Mouse (Mus musculus) G1E (cell line): ENCODE data around the gene Dnajc1. TPM values are rescaled to one million over a fixed set of nuclear protein-coding genes. Genes with fewer than 3 reads are reported as not detected.

Experiments
- ATAC-seq: 2 replicates; pipeline ENCODE4 v1.8.0; 2016; ENCODE audit warnings: mild to moderate bottlenecking; ENCODE audit not compliant: insufficient number of reproducible peaks, poor library complexity, low FRiP score, severe bottlenecking; ENCODE audit errors: extremely low read depth
- DNase-seq: peaks from one replicate; pipeline ENCODE4 v3.0.0; 2012; ENCODE audit warnings: low spot score
- H3K27me3 ChIP-seq: 2 replicates; pipeline ENCODE4 v1.6.1; 2012; ENCODE audit warnings: mild to moderate bottlenecking, low read length, inconsistent platforms; ENCODE audit not compliant: insufficient read depth
- H3K36me3 ChIP-seq: replicated peaks from 2 replicates; pipeline ENCODE3; 2012; ENCODE audit warnings: mild to moderate bottlenecking, inconsistent platforms
- H3K4me1 ChIP-seq: 2 replicates; pipeline ENCODE4 v1.6.1; 2012; ENCODE audit warnings: low read depth, low read length, inconsistent platforms, mixed read lengths; ENCODE audit not compliant: insufficient read depth
- H3K4me3 ChIP-seq: 2 replicates; pipeline ENCODE4 v1.5.1; 2012; ENCODE audit warnings: low read depth, mild to moderate bottlenecking, inconsistent platforms, low read length, moderate library complexity, mixed read lengths
- H3K9me3 ChIP-seq: replicated peaks from 2 replicates; pipeline ENCODE4 v1.6.1; 2012; ENCODE audit warnings: inconsistent platforms
- CTCF ChIP-seq: IDR thresholded peaks from 2 replicates; pipeline ENCODE4 v1.5.1; 2012; ENCODE audit warnings: low read depth, low read length, inconsistent platforms, mixed read lengths
- GATA1 ChIP-seq: IDR thresholded peaks from 2 replicates; pipeline ENCODE4 v1.6.1; 2012; ENCODE audit warnings: borderline replicate concordance, low read length, inconsistent platforms, mixed read lengths
- GATA2 ChIP-seq: IDR thresholded peaks from 2 replicates; pipeline ENCODE4 v1.6.1; 2012; ENCODE audit warnings: low read depth, low read length, inconsistent platforms, borderline replicate concordance
- POLR2AphosphoS5 ChIP-seq: IDR thresholded peaks from 2 replicates; pipeline ENCODE4 v1.6.1; 2012; ENCODE audit warnings: low read depth, low read length, inconsistent platforms; ENCODE audit not compliant: insufficient replicate concordance
- TAL1 ChIP-seq: conservative IDR thresholded peaks from 2 replicates; pipeline ENCODE4 v1.6.1; 2012; ENCODE audit warnings: low read depth, low read length, inconsistent platforms, mixed read lengths
- polyA plus RNA-seq: library from polyadenylated mRNA; stranded (reverse); fragments of >175 nt; gene quantifications from 2 replicates; pipeline ENCODE4 v1.2.3, GENCODE M21; 2012
- total RNA-seq, 2 experiments: library from RNA; stranded (forward) in 1 of 2; stranded (reverse) in 1 of 2; fragments of 200-1000 nt in 1 of 2; fragments of >200 nt in 1 of 2; fragmentation: Nextera tagmentation in 1 of 2; gene quantifications; 2 replicates each; pipeline ENCODE4 v1.2.3; 2014 to 2017

Dnajc1 gene
- total and polyA plus RNA-seq, 3 experiments = 21.4 to 33.7 (median 32.4) TPM

DNA sequence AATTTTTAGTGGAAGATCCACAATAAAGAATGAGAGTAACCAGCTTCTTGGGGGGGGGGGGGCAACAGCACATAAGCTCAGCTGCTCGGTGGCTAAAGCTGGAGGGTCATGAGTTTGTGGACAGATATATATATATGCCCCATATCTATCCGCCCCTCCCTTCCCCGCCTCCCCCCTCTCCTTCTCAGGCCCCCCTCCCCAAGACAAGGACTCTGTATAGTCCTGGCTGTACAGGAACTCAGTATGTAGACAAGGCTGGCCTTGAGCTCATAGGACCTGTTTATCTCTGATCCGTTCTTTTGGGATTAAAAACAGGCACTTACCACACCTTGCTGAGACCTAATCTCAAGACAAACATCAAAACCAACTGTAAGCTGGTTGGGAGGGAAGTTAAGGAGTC, 182.7 kb downstream of the Dnajc1 start:
- DNase-seq = no peak
- Histone ChIP-seq H3K36me3 (peaks cover 90% of the 10 kb centered on the region), H3K4me1 (no peaks in the 10 kb centered on the region; the same call in 1 of the 2 replicates), H3K4me3 (no peak overlapping the region), H3K27me3 (no peaks in the 10 kb centered on the region), H3K9me3 (no peaks in the 10 kb centered on the region)
- TF ChIP-seq GATA2 (no peak), TAL1 (no peak), GATA1 (no peak)
- no peak for ATAC-seq

DNA sequence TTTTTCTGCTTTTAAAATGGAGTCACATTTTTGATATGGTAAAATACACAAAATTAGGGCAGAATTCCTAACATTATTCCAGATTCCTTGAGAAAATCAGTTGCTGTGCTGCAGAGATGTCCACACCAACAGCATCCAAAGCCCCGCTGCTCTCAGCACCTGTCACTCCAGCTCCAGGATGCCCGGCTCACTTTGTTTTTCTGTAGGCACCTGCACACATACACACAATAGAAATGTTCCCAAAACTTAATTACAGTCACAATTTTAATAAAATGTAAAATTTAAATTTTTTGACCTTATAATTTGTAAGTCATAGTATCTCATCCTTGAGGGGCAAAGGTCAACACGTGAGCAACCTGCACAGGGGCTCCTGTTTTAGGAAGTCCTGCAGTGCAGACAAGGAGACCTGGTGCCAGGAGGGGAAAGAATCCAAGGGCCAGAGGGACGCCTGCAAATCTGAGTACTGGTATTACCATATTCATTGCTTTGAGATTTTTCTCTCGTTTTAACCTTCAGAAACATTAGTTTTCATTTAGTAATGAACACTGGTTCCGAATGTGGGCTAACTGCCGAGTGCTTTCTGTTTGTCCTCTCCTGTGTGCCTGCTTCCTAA, 183.3 kb downstream of the Dnajc1 start:
- no peaks in the 10 kb centered on the region for H3K9me3 ChIP-seq
- H3K4me3 ChIP-seq = no peak overlapping the region
- H3K4me1 ChIP-seq = no peaks in the 10 kb centered on the region
- ATAC-seq (no peak), DNase-seq (no peak)
- H3K27me3 ChIP-seq = no peaks in the 10 kb centered on the region
- TF ChIP-seq GATA1 (no peak), CTCF (no peak), TAL1 (no peak), POLR2AphosphoS5 (no peak), GATA2 (no peak)
- H3K36me3 ChIP-seq = peaks cover 87% of the 10 kb centered on the region

DNA sequence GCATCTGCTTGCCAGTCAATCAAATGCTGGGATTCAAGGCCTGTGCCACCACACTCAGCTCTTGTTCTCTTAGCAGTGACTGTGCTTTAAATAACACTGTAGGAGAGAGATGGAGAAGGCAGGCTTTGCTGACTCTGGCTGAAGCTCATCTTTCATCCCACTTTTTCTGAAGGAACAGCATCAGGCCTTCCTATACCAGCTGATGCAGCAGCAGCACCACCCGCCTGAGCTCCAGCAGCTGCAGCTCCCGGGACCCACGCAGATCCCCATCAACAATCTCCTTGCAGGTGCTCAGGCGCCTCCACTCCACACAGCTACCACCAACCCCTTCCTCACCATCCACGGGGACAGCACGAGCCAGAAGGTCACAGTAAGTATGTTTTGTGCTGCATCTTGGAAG, 184.1 kb downstream of the Dnajc1 start:
- DNase-seq (no peak), ATAC-seq (no peak)
- Histone ChIP-seq H3K4me3 (no peak overlapping the region), H3K36me3 (peaks cover 86% of the 10 kb centered on the region), H3K4me1 (no peaks in the 10 kb centered on the region), H3K27me3 (no peaks in the 10 kb centered on the region), H3K9me3 (no peaks in the 10 kb centered on the region)
- TF ChIP-seq TAL1 (no peak), GATA2 (no peak), GATA1 (no peak), POLR2AphosphoS5 (no peak), CTCF (no peak)

DNA sequence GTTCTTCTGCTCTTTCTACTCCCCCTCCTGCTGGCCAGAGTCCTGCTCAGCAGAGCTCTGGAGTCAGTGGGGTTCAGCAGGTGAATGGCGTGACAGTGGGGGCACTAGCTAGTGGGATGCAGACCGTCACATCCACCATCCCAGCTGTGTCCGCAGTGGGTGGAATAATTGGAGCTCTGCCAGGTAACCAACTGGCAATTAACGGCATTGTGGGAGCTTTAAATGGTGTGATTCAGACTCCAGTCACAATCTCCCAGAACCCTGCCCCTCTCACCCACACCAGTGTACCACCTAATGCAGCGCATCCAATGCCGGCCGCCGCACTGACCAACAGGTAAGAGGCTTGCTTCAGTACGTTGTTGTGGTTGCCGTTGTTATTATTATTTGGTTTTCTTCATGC, 185.8 kb downstream of the Dnajc1 start:
- no peak overlapping the region for H3K4me3 ChIP-seq
- DNase-seq = no peak
- H3K9me3 ChIP-seq = no peaks in the 10 kb centered on the region
- TF ChIP-seq POLR2AphosphoS5 = no peak
- TF ChIP-seq GATA2 = no peak
- no peak for TF ChIP-seq CTCF
- TF ChIP-seq GATA1 = no peak
- no peak for TF ChIP-seq TAL1
- H3K27me3 ChIP-seq = no peaks in the 10 kb centered on the region
- no peaks in the 10 kb centered on the region for H3K4me1 ChIP-seq
- H3K36me3 ChIP-seq = peaks cover 88% of the 10 kb centered on the region
- no peak for ATAC-seq

DNA sequence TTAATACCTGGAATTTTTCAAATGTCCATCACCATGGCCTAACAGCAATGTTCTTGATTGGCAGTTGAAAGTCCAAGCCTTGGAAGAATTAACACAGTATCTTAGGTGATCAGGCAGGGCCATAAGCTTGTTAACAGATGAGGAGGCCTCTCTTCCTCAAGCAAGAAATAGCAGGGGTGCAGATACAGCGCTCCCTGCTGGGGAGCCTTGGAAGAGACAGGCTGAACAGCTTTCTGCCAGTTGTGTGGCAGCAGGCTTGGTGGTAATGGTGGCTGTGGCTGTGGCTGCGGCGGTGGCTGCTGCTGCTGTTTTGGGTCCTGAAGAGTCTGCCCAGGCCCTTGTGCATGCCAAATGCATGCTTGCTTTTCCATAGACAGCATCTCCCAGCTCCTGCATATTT, 187.5 kb downstream of the Dnajc1 start:
- DNase-seq = peak; percentile 44
- peak; percentile 56 for TF ChIP-seq CTCF
- no peak for TF ChIP-seq POLR2AphosphoS5
- no peaks in the 10 kb centered on the region; the same call in 1 of the 2 replicates for H3K4me1 ChIP-seq
- H3K9me3 ChIP-seq = no peaks in the 10 kb centered on the region
- no peak overlapping the region for H3K4me3 ChIP-seq
- peaks cover 83% of the 10 kb centered on the region for H3K36me3 ChIP-seq
- peak; percentile 28 for ATAC-seq
- H3K27me3 ChIP-seq = no peaks in the 10 kb centered on the region

DNA sequence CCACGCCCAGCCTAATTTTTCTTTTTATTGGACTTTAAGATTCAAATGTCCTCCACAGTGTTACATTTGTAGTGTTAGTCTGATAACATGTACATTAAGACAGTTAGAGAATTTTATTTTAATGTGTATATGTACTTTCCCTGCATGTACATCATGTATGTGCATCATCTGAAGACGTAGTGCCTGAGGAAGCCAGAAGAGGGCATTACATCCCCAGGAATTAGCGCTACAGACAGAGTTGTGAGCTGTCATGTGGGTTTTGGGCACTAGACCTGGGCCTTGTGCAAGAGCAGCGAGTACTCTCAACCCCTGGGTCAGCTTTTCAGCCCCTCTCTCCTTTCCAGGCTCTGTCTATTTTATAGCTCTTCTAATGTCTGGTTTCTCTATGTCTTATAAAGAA, 189.7 kb downstream of the Dnajc1 start:
- H3K36me3 ChIP-seq = peaks cover 77% of the 10 kb centered on the region
- H3K27me3 ChIP-seq = no peaks in the 10 kb centered on the region
- H3K9me3 ChIP-seq = no peaks in the 10 kb centered on the region
- DNase-seq = no peak
- H3K4me1 ChIP-seq = no peaks in the 10 kb centered on the region; the same call in 1 of the 2 replicates
- H3K4me3 ChIP-seq = no peak overlapping the region
- TF ChIP-seq GATA2 (no peak), TAL1 (no peak)
- no peak for ATAC-seq

DNA sequence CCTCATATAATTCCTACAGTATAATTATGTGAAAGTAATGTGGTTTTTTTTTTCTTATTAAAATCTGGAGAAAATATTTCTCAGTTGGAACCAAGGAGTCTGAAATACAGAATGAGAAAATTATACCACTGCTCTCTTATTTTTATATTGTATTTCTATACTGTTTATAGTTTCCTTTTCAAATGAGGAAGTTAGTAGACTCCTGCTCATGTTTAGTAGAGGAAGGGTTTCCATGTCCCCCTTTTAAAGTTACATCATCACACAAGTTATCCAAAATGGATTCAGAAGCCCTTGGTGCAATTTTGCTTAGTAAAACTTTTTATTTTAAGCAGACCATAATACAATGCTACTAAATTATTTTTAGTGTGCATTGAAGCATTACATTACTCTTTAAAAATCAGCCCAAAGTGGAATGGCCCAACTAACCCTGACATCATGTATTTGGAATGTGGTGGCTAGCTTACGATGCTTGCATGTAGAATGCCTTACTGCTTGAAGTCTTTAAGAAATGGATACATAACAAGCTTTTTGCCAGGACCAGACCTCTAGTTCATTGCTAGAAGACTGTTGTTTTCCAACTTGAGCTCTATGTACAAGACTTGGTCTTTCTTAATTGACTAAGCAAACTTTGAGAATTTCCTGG, 190.7 kb downstream of the Dnajc1 start:
- TF ChIP-seq POLR2AphosphoS5 (no peak), CTCF (no peak), GATA2 (no peak), GATA1 (no peak), TAL1 (no peak)
- Histone ChIP-seq H3K4me3 (no peak overlapping the region), H3K27me3 (no peaks in the 10 kb centered on the region), H3K4me1 (no peaks in the 10 kb centered on the region; the same call in 1 of the 2 replicates), H3K9me3 (no peaks in the 10 kb centered on the region), H3K36me3 (peaks cover 77% of the 10 kb centered on the region)
- no peak for DNase-seq
- no peak for ATAC-seq
